Mouse (Mus musculus) lung, postnatal 4 days (tissue): ENCODE data around the gene Gpatch1.
"Not testable (repeated sequence)": the region's sequence is repeated elsewhere in the genome, so short reads cannot be mapped to it uniquely, and the experiment has no call there.

Experiments
- DNase-seq, 2 experiments: peaks; one replicate each; pipeline ENCODE4 v3.0.0; 2021

Gene Gpatch1

DNA sequence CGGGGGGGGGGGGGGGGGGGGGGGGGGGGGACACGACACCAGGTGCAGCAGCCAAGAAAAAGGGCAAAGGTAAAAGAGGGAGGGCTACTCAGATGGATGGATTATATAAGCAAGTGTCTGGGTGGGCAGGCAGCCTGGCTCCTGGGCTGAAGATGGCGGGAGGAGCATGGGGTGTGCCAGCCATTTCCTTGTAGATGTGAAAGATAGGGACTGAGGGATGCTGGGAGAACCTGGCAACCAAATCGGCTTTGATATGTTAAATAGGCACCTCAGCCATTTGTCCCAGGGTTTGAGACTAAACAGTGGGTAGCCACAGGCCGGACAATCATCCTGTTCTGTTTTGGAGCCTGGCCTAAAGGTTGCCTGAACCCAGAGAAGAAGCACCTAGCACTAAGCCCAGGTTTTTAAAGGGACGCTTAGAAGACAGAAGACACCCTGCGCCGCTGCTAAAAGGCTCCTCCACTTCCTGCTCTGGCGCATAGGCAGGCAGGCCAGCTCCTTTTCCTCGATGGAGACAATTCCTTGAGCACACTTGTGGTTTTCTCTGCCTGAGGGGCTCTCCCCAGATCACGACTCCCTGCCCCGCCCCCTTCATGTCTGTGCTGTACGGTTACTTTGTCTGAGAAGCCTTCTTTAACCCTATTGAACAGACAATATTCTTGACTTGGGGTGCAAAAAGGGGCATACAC, 4.6 kb upstream of the Gpatch1 start:
- DNase-seq, result no peak

DNA sequence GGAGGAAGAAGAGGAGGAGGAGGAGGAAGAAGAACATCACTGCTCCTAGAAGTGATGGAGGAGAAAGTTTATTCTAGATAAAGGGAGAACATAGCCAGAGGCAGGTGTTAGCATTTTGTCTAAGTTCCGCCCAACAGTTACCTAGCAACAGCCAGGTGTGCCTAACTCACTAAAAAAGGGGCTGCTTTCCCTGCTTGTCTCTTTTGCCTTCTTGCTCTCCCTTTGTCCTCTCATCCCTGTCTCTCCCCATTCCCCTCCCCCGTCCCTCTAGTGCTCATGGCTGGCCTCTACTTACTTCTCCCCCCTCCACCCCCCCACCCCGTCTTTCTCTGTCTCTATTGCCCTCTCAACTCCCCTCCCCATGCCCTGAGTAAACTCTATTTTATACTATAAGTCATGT, 3.9 kb upstream of the Gpatch1 start:
- no peak for DNase-seq

DNA sequence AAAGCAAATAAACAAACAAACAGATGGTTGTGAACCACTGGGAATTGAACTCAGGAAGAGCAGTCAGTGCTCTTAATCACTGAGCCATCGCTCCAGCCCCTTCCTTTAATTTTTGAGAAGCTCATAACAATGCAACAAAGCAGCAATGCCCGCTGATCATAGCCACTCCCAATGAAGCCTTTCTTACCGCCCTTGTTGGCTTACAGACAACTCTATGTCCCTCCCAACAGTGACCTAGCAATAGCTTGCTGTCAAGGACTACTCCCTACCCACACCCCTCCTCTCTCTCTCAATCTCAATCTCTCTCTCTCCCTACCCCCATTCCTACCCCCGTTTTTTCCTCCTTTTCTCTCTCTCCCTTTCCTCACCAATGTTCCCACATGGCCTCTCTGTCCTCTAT, 1.5 kb upstream of the Gpatch1 start:
- DNase-seq, result no peak

DNA sequence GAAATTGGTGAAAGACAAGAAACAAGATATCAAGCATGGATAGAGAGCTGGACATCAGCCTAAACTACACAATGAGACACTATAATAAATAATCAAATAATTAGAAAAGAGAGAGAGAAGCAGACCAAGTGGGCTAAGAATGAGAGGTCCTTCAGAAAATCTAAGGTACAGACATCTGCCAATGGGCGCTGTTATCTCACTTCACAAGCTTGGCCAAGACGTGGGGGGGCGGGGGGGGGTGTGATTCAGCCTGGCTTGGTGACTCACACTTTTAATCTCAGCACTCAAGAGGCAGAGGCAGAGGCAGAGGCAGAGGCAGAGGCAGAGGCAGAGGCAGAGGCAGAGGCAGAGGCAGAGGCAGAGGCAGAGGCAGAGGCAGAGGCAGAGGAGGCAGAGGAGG, 981 bp upstream of the Gpatch1 start:
- not testable (repeated sequence) for DNase-seq

DNA sequence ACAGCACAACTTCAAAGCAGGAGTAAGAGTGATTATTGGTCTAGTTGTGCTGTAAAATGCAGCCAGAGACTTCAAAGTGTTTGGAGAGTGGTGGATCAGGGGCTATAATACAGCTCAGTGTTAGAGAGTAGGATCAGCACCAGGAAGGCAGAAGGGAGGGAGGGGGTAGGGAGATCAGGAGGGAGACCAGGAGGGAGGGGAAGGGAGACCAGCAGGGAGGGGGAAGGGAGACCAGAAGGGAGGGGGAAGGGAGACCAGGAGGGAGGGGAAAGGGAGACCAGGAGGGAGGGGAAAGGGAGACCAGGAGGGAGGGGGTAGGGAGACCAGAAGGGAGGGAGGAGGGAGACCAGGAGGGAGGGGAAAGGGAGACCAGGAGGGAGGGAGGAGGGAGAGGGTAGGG, 4.1 kb downstream of the Gpatch1 start:
- no peak for DNase-seq

DNA sequence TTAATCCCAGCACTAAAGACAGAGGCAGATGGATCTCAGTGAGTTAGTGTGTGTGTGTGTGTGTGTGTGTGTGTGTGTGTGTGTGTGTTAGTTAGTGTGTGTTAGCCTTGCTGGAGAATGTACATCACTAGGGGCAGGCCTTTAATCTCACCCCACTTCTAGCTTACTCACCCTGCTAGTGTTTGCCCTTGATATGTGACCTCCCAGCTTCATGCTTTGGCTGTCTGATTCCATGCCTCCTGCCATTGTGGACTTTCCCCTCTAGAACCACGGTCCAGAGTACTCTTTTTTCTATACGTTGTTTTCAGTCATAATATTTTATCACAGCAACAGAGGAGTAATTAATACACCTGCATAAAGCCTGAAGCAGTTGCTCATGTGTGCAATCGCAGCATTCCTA, 7.0 kb downstream of the Gpatch1 start:
- no peak for DNase-seq

DNA sequence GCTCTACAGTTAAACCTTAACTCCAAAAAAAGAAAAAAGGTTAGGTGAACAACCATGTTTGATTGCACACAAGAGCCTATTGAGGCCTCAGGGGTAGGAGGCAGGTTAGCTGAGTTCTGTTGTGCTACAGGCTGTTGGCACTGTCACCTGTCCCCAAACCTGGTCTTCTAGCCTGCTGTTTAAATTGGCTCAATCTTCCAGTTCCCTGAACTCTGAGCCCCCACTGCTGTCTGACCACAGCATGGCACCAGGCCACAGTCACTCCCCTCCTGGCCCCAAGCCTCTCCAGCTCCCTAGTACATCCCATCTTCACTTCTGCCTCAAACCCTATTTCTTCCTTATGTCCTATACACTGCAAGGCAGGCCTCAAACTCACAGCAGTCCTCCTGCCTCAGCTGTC, 17.4 kb downstream of the Gpatch1 start:
- no peak for DNase-seq

DNA sequence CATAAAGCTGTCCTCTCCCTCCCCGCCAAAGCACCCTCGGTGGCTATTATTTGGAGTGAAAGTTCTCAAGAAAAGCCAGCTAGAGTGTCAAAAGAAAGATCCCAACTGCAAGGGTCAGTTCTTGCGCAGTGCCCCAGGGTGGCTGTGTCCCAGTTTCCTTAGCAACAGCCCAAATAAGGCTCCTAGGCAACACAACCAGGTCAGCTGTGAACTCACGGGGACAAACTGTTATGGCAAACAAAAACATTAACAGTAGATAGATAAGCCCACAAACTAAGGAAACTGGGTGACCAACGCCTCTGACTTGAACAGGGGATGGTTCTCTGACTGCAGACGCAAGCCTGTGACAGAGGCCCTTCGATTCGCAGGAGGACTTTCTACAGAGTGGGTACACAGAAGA, 18.6 kb downstream of the Gpatch1 start:
- no peak for DNase-seq

DNA sequence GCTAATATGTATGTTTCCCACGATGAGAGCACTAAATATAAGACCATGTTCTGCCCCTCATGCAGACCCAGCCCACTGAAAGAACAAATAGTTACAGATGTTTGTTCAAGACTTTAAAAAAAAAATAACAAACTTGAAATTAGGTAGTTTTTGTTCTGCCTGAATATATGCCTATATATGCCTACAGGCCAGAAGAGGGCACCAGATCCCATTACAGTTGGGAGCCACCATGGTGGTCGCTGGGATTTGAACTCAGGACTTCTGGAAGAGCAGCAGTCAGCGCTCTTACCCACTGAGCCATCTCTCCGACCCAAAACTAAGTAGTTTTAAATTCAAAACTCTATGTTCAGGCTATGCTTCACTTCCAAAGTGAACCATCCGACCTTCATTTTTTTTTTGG, 20.4 kb downstream of the Gpatch1 start:
- no peak for DNase-seq

DNA sequence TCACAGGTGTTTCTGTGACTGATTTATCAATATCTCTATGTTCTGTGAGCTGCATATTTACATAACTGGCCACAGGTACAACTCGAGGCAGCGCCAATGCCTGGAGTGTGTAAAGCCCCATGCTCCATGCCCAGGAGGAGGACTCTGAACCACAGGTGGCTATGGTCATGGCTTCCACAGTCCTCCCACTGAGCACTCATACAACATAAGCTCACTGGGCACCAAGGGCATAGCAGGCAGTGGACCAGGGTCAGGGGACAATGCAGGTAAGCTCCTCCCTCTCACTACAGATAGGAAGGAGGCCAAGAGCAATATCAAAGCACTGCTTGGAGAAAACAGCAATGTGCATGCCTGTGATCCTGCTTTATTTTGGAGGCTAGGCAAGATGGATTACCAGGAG, 22.6 kb downstream of the Gpatch1 start:
- DNase-seq, result no peak

DNA sequence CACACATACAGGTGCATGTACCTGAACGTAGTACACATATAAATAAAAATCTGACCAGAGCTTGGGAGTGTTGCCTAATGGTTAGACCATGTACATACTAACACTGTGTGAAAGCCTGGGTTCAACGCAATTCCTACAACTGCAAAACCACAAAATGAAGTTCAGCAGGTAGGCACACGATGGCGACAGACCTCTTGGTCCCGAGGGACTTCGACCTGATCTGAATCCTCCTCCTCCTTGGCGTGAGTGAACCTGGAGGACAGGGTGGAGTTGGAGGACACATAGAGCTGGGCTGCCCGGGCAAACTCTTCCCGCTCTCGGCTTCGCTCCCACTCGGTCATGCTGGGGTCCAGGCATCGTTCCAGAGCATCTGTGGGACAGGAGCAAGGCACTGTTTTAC, 24.8 kb downstream of the Gpatch1 start:
- no peak for DNase-seq

DNA sequence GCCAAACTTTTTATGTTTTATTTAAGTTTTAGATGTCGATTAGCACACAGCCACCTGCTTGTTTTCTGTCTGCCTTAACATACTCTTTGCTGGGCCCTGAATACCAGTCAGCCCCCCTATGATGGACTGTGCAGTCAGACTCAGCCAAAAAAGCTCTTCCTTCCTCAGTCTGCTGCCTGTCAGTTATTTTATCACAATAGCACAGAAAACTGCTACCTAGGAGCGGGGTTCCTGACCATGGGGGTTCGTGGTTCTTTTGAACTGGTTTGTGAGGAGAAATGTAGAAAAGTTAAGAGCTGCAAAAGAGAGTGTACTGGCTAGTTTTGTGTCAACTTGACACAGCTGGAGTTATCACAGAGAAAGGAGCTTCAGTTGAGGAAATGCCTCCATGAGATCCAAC, 39.3 kb downstream of the Gpatch1 start:
- no peak for DNase-seq

DNA sequence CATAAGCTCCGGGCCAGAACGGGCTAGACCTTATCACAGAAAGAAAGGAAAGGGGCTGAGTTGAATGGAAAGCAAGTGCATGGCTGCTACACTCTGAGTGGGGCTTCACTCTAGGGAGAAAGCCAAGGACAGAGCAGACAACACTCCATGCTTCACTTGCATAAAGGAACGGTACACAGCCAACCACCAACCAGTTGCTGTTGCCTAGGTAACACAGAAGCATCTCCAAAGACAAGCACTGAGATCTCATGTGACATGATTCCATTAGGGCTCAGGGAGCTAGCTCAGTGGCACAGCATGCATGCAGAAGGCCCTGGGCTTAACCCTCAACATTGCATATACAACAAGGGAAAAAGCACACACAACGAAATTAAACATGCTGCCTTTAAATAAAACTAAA, 40.8 kb downstream of the Gpatch1 start:
- DNase-seq, result no peak

DNA sequence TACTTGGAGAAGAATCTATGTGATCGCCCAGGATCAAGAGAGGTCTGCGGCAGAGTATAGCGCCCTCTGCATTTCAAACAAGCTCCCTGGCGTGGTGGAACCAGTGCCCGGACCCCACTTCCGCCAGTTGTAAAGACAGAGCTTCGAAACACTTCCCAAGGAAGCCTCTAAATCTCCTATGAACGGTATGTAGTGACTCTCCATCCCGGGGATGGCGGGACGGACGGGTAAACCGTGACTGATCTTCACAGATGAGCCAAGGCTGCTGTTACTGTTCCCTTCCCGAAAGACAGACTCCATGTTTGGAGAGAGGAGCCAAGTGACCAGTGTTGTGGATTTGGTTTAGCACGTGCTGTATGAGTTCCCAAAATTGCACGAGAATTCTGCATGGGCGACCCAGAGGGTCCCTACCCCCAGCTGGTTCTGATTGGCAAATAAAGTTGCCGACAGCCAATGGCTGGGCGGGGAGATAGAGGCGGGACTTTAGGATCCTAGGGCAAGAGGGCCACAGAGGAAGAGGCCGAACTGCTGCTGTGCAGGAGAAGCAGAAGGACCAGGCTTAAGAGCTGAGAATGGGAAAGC, 48.7 kb downstream of the Gpatch1 start:
- peak; percentile 41 to 52 for DNase-seq

DNA sequence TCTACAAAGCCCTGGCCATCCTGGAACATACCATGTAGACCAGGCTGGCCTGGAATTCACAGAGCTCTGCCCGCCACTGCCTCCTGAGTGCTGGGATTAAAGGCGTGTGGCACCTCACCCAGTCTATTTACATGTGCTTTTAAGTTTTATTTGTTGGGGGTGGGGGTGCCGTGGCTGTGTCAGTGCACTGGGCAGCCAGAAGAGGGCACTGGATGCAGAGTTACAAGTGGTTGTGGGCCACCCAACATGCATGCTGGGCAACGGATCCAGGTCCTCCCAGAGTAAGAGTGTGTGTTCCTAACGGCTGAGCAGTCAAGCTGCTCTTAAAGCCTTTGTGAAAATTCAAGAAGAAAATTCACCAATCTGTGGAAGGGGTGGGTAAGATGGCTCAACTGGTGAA, 50.4 kb downstream of the Gpatch1 start:
- DNase-seq, result no peak

DNA sequence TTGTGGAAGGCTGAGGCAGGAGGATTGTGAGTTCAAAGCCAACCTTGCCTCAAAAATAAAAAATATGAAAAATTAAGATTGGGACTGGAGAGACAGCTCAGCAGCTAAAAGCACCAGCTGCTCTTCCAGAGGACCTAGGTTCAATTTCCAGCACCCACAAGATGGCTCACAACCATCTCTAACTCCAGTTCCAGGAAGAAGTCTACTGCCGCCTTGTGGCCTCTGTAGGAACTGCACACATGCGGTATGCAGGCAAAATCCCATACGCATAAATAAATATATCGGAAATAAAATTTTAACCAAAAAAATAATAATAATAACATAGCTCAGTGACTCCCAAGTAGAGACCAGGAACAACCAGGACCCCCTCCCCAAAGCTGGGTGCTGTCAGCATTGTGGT, 51.6 kb downstream of the Gpatch1 start:
- DNase-seq, result no peak

DNA sequence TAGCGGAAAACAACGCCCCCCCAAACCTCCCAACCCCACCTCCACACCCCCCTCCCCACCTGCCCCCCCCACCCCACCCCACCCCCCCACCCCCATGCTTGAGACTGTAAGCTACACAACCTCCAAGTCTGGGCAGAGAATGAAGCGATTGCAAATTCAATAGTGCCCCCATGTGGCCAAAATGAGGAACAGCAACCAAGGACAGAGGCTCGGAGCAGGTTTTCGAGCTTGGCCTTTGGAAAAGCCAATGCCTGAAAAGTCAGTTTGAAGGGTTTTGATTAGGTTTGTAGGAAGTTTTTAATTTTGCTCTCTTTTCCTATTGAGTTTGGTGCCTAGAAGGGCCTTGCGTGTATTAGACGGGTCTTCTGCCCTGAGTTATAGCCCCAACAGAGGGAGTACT, 53.5 kb downstream of the Gpatch1 start:
- DNase-seq, result peak in 1 of 2 experiments; percentile 58

DNA sequence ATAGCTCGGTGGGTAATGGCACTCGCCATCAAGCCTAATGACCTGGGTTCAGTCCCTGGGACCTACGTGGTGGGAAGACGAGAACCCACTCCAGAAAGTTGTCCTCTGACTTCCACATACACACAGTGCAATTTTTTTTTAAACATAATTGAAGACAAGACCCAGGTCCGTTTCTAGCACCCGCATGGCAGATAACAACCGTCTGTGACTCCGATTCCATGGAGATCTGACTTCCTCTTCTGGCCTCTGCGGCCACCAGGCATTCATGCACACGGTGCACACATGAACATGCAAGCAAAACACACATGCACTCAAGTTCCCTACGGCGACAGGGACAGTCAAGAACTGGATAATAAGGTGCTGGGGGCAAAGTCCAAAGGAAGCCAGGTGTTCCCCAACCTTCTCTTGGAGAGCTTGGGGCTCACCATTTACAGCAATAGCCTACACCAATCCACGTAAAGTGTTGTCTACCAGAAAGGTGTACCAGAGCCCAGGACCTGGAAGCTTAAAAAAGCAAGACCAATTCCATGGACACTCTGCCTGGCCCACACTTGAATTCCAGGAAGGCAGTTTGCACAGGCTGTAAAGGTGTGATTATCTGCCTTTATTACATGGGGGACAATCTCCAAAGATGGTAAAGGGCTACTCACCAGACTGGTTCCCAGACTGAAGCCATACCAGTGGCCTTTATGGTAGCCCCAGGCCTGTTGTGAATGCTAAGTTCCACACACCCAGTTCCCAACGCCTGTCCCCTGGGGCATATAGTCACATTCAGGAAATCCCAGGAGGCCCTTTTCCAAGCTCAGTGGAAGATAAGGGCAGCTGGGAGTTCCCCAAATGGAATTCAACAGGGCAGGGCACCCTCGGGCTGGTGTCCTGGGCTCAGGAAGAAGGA, 54.4 kb downstream of the Gpatch1 start:
- no peak for DNase-seq

DNA sequence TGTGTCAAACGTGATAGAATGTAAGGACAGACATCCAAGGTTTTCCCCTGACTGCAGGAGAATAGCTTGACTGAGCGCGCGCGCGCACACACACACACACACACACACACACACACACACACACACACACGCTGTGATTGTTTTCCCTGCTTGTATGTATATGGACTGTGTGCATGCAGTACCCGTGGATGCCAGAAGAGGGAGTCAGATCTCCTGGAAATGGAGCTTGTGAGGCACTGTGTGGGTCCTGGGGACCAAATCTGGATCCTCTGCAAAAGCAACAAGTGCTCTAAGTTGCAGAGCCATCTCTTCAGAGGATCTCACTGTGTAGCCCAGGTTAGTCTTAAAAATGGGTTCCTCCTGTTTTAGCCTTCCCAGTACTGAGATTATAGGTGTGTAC, 58.9 kb downstream of the Gpatch1 start:
- no peak for DNase-seq

DNA sequence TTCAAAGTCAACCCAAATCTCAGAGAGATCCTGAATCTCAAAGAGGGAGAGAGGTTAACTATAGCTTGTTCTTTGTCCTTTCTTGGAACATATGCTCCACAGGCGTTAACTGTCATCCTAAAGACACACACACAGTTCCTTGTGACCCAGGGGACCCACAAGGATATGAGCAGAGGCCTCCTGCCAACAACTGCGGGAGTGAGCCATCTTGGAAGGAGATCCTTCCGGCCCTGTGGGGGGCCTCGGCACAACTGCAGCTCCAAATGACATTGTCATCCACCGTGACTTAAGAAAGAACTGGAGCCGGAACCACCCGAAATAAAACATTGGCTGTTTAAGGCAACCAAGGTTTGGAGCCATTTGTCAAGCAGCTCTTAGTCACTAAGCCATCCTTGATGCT, 59.9 kb downstream of the Gpatch1 start:
- DNase-seq, result no peak

DNA sequence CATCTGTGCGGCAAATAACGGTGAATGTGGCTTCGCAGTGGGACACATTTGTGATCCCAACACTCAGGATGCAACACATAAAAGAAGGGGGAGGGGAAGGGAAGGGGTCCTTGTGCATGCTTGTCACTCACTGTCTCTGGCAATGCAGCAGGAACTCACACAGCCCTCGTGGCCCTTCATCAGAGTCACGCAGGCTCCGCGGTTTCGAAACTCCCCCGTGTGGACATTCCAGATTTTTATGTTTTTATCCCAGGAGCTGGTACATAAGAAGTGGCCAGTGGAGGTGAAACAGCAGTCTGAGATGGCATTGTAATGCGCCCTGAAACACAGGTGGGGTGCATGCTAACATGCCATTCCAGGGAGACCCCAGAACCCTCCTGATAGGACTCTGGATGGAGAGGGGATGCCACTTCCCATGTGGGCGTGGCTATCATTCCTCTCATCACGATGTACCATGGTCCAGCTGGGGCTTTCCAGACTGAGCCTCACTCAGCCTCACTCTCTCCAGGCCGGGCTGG, 66.1 kb downstream of the Gpatch1 start:
- peak; percentile 35 to 36 for DNase-seq

DNA sequence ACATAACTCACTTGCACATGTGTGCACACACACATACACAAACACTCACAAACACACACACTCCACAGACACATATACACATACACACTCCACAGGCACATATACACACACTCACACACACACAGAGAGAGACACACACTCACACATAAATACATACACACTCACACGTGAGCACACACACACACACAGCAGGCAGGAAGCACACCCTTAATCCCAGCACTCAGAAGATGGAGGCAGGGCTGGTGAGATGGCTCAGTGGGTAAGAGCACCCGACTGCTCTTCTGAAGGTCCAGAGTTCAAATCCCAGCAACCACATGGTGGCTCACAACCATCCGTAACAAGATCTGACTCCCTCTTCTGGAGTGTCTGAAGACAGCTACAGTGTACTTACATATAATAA, 80.3 kb downstream of the Gpatch1 start:
- not testable (repeated sequence) for DNase-seq

DNA sequence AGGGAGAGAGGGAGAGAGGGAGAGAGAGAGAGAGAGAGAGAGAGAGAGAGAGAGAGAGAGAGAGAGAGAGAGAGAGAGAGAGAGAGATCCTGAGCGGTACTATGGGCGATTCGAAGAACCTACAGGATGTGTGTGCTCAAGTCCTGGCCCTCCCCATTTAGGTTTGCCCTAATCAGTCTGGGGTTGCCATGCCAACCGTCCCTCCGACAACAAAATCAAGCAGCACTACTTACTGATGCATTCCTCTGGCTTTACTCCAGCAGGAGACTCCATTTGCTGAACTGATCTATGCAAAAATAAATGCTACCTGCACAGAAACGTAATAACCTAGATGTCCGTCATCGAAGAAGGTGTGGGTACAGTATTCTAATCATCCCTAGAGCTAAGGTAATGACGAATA, 82.9 kb downstream of the Gpatch1 start:
- peak; percentile 68 to 82 for DNase-seq
